Mouse (Mus musculus) midbrain, embryonic 15.5 days (tissue): ENCODE measurements at regions not wholly inside any gene's neighbourhood (a gene's known extent, or its start where the extent isn't known, plus 50 kb on each side); places are given as distances from the start of the nearest gene placed in this dataset.
A peak's percentile ranks its signal among the peaks of the same experiment; 100 is the strongest.

Source experiments
- ATAC-seq: fragments of 200-750 bp; cut with Nextera tagmentation; replicated peaks from 2 replicates; pipeline ENCODE4 v1.8.0; 2017; ENCODE audit warnings: moderate TSS enrichment
- H3K27ac ChIP-seq: fragments of 300-500 bp; sonication (generic); 2 replicates; pipeline ENCODE4 v1.5.1; 2015; ENCODE audit warnings: mild to moderate bottlenecking, inconsistent platforms
- H3K27me3 ChIP-seq: fragments of 300-500 bp; sonication (generic); replicated peaks from 2 replicates; pipeline ENCODE4 v1.6.1; 2015; ENCODE audit warnings: inconsistent platforms
- H3K36me3 ChIP-seq: fragments of 300-500 bp; sonication (generic); replicated peaks from 2 replicates; pipeline ENCODE4 v1.6.1; 2015; ENCODE audit warnings: inconsistent platforms
- H3K4me1 ChIP-seq: fragments of 300-500 bp; sonication (generic); 2 replicates; pipeline ENCODE4 v1.6.1; 2015; ENCODE audit warnings: inconsistent platforms
- H3K4me2 ChIP-seq: fragments of 300-500 bp; sonication (generic); 2 replicates; pipeline ENCODE4 v1.6.1; 2015; ENCODE audit warnings: inconsistent platforms, mild to moderate bottlenecking, moderate library complexity
- H3K4me3 ChIP-seq: fragments of 300-500 bp; sonication (generic); 2 replicates; pipeline ENCODE4 v1.5.1; 2015; ENCODE audit warnings: mild to moderate bottlenecking, inconsistent platforms
- H3K9ac ChIP-seq: fragments of 300-500 bp; sonication (generic); 2 replicates; pipeline ENCODE4 v1.6.1; 2015; ENCODE audit warnings: mild to moderate bottlenecking, inconsistent platforms
- H3K9me3 ChIP-seq: fragments of 300-500 bp; sonication (generic); 2 replicates; pipeline ENCODE4 v1.6.1; 2016; ENCODE audit warnings: inconsistent platforms
- WGBS: fragments of 180-500 bp; shearing (Covaris S2); methylation state at CpG from one replicate; pipeline ENCODE4 v1.1.7; 2015; ENCODE audit warnings: mixed read lengths; 5-methylcytosine and 5-hydroxymethylcytosine counted together

GRCm38 (mm10) chr15:97620261-97620660, 85.4 kb downstream of the Rpap3 start:
- H3K36me3 ChIP-seq: no peaks in the 10 kb centered on the region
- H3K9me3 ChIP-seq: no peaks in the 10 kb centered on the region
- H3K4me1 ChIP-seq: no peaks in the 10 kb centered on the region
- H3K27ac ChIP-seq: no peak overlapping the region
- no peaks in the 10 kb centered on the region for H3K27me3 ChIP-seq
- H3K4me2 ChIP-seq: no peak overlapping the region
- no peak overlapping the region for H3K4me3 ChIP-seq
- ATAC-seq: no peak
- H3K9ac ChIP-seq: no peak overlapping the region
- WGBS: 77% methylated on average over 6 of the region's 6 CpGs

- Histone ChIP-seq H3K4me3 (no peak overlapping the region), H3K4me1 (no peaks in the 10 kb centered on the region), H3K36me3 (no peaks in the 10 kb centered on the region), H3K9me3 (no peaks in the 10 kb centered on the region), H3K4me2 (no peak overlapping the region), H3K9ac (no peak overlapping the region), H3K27ac (no peak overlapping the region), H3K27me3 (no peaks in the 10 kb centered on the region)
- 88% methylated on average over 7 of the region's 7 CpGs for WGBS
- no peak for ATAC-seq
Measured at GRCm38 (mm10) chr15:97619764-97620163, 85.9 kb downstream of the Rpap3 start.

- Histone ChIP-seq H3K36me3 (no peaks in the 10 kb centered on the region), H3K4me1 (peaks cover 10% of the 10 kb centered on the region), H3K27me3 (no peaks in the 10 kb centered on the region), H3K4me2 (no peak overlapping the region), H3K9me3 (no peaks in the 10 kb centered on the region), H3K9ac (no peak overlapping the region), H3K27ac (no peak overlapping the region), H3K4me3 (no peak overlapping the region)
- no peak for ATAC-seq
- WGBS: 93% methylated on average over 2 of the region's 2 CpGs
Measured at GRCm38 (mm10) chr15:97612325-97612724, 93.3 kb downstream of the Rpap3 start.

- Histone ChIP-seq H3K4me1 (peaks cover 23% of the 10 kb centered on the region), H3K27ac (no peak overlapping the region), H3K4me2 (no peak overlapping the region), H3K9me3 (no peaks in the 10 kb centered on the region), H3K27me3 (no peaks in the 10 kb centered on the region), H3K36me3 (no peaks in the 10 kb centered on the region), H3K9ac (no peak overlapping the region), H3K4me3 (no peak overlapping the region)
- ATAC-seq: no peak
- 92% methylated on average over 4 of the region's 4 CpGs for WGBS
Measured at GRCm38 (mm10) chr15:97610767-97611166, 94.9 kb downstream of the Rpap3 start.

DNA sequence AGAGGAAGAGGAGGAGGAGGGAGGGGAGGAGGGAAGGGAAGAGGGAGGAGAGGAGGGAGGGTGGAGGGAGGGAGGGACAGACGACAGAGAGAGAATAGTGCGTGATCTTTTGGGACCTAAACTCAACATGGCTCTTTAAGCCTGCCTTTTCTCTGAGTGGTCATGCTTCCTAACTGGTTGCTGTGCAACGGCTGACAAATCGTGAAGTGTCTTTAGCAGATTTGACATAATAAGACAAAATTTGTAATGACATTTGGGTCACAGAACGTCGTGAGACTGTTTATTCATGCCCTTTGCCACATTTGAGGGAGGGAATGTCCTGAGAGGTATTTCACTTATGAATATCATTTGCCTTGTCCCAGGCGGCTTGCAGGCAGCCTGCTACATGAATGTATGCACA, 96.1 kb downstream of the Rpap3 start:
- Histone ChIP-seq H3K4me3 (no peak overlapping the region), H3K9me3 (no peaks in the 10 kb centered on the region), H3K4me1 (peaks cover 25% of the 10 kb centered on the region), H3K4me2 (no peak overlapping the region), H3K27ac (no peak overlapping the region; the same call in 1 of the 2 replicates), H3K36me3 (no peaks in the 10 kb centered on the region), H3K27me3 (no peaks in the 10 kb centered on the region), H3K9ac (no peak overlapping the region)
- whole genome bisulfite sequencing: 33% methylated on average over 7 of the region's 7 CpGs
- no peak for ATAC-seq

DNA sequence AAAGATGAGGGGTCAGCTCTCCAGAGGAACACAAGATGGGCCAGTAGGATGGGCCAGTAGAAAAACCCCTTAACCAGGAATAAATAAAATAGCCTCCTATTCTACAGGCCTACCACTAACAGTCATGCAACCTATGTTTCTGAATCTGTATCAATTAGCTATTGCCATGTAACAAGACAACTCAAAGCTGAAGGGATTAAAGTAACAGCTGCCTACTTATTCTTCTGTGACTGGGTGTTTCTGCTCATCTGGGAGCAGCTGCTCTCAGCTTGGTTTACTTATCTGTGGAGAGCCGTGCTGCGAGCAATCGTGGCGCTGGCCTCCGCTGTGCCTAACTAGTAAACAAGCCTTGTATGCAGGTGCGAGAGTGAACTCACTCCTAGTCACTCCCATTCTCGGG, 97.0 kb downstream of the Rpap3 start:
- 76% methylated on average over 7 of the region's 7 CpGs for WGBS
- no peak for ATAC-seq
- Histone ChIP-seq H3K27me3 (no peaks in the 10 kb centered on the region), H3K36me3 (no peaks in the 10 kb centered on the region), H3K4me2 (no peak overlapping the region), H3K9me3 (no peaks in the 10 kb centered on the region), H3K27ac (no peak overlapping the region), H3K4me1 (peaks cover 25% of the 10 kb centered on the region), H3K4me3 (no peak overlapping the region), H3K9ac (no peak overlapping the region)

- Histone ChIP-seq H3K36me3 (no peaks in the 10 kb centered on the region), H3K4me3 (peak overlapping the region; percentile 36), H3K4me2 (peak overlapping the region; percentile 59), H3K27me3 (no peaks in the 10 kb centered on the region), H3K9me3 (no peaks in the 10 kb centered on the region), H3K4me1 (peaks cover 25% of the 10 kb centered on the region), H3K9ac (peak overlapping the region; percentile 53), H3K27ac (peak overlapping the region; percentile 93)
- WGBS: 31% methylated on average over 15 of the region's 15 CpGs
- peak; percentile 22; the same call in 1 of the 2 replicates for ATAC-seq
Measured at GRCm38 (mm10) chr15:97607617-97608206, 97.9 kb downstream of the Rpap3 start.

DNA sequence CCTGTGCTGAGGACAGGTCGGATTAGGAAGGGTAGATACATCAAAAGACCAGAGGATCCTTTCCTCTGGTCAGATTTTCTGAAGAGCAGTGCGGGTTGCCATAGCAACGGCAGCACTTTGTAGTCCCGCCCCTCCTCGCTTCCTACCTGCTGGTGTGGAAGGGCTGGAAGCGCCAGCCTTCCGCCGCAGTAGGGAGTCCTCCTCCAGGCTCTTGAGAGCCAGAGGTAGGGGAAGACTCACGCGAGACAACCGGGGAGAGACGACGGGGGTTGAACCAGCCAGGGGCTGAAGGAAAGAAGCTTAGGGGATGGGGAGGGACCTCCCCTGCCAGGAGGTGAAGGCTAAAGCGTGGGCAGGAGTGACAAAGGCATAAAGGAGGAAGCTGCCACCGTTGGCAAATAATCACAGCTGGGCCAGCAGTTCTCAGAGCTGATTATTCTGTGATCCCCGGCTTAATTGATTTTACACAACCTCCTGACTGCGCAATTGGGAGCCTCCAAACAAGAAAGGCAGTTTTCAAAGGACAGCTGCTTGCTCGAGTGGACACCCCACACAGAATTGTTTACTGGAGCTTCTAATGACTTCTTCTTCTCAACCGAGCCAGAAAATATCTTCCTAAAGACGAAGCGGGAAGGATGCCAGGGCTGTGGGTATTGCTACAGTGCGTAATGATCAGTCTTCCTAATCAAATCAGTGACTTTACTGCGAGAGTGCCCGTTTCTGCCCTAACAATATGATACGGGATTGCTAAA, 98.8 kb downstream of the Rpap3 start:
- peak; percentile 91 for ATAC-seq
- under 1% methylated on average over 25 of the region's 25 CpGs for WGBS
- Histone ChIP-seq H3K9me3 (no peaks in the 10 kb centered on the region), H3K27ac (peak overlapping the region; percentile 93), H3K36me3 (no peaks in the 10 kb centered on the region), H3K4me3 (peak overlapping the region; percentile 36), H3K9ac (peak overlapping the region; percentile 53), H3K27me3 (no peaks in the 10 kb centered on the region), H3K4me1 (peaks cover 25% of the 10 kb centered on the region), H3K4me2 (peak overlapping the region; percentile 59)

DNA sequence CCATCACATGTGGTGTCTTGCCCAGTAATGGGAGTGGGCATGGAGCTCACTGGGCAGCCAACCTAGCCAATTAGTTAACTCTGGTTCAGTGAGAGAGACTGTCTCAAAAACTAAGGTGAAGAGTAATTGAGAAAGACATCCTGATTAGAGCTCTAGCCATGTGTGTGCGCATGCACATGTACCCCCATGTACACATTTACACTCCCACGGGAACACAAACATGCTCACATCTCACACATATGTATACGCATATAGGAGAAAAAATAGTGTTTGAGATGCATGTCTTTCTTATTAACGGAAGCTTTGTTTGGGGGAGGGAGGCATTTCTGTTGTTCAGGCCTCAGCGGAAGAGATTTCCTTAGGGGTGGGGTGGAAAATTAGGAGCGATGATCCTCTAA, 99.4 kb downstream of the Rpap3 start:
- H3K27ac ChIP-seq: peak overlapping the region; percentile 93
- H3K4me1 ChIP-seq: peaks cover 25% of the 10 kb centered on the region
- H3K4me2 ChIP-seq: peak overlapping the region; percentile 59
- no peaks in the 10 kb centered on the region for H3K27me3 ChIP-seq
- 20% methylated on average over 6 of the region's 6 CpGs for WGBS
- peak overlapping the region; percentile 36 for H3K4me3 ChIP-seq
- no peaks in the 10 kb centered on the region for H3K9me3 ChIP-seq
- H3K9ac ChIP-seq: peak overlapping the region; percentile 53; the same call in 1 of the 2 replicates
- H3K36me3 ChIP-seq: no peaks in the 10 kb centered on the region
- peak; percentile 51 for ATAC-seq

GRCm38 (mm10) chr15:97605791-97606190, 99.8 kb downstream of the Rpap3 start:
- Histone ChIP-seq H3K4me3 (no peak overlapping the region), H3K4me2 (peak overlapping the region; percentile 59; the same call in 1 of the 2 replicates), H3K27me3 (no peaks in the 10 kb centered on the region), H3K27ac (peak overlapping the region; percentile 93), H3K9ac (no peak overlapping the region), H3K9me3 (no peaks in the 10 kb centered on the region), H3K4me1 (peaks cover 25% of the 10 kb centered on the region), H3K36me3 (no peaks in the 10 kb centered on the region)
- 88% methylated on average over 7 of the region's 7 CpGs for WGBS
- ATAC-seq: no peak

DNA sequence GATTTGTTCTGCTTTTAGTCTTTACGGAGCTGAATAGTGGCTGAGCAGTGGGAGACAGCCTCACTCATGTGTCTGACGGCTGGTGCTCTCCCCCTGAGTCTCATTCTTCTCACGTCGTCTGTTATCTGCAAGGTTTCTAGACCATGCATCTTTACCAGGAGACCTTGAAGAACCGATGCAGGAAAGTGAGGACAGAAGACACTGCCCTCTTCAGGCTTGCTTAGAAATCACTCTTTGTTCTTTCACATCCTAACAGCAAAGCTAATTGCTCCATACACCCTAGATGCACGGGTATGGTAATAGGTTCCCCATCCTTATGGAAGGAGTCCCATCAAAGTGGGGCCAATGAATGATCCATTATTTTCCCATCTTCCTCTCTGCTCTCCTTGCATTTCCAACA, 102.1 kb downstream of the Rpap3 start:
- Histone ChIP-seq H3K4me3 (no peak overlapping the region), H3K27me3 (no peaks in the 10 kb centered on the region), H3K4me1 (peaks cover 22% of the 10 kb centered on the region), H3K27ac (no peak overlapping the region), H3K9ac (no peak overlapping the region), H3K9me3 (no peaks in the 10 kb centered on the region), H3K4me2 (no peak overlapping the region), H3K36me3 (no peaks in the 10 kb centered on the region)
- WGBS: 46% methylated on average over 6 of the region's 6 CpGs
- ATAC-seq: no peak

GRCm38 (mm10) chr15:97598270-97598669, 107.4 kb downstream of the Rpap3 start:
- Histone ChIP-seq H3K27ac (no peak overlapping the region), H3K9me3 (no peaks in the 10 kb centered on the region), H3K4me2 (no peak overlapping the region), H3K36me3 (no peaks in the 10 kb centered on the region), H3K4me1 (0 out of 2 replicates have a peak, but pooled peaks cover 11% of the 10 kb centered on the region), H3K4me3 (no peak overlapping the region), H3K9ac (no peak overlapping the region), H3K27me3 (no peaks in the 10 kb centered on the region)
- ATAC-seq: no peak
- 77% methylated on average over 8 of the region's 8 CpGs for WGBS
